In genomic region chr9:59989864-59990263, GRCm38 (mm10) we compare ENCODE assay signal across 9 mouse cellular contexts. TPM values are rescaled to one million over a fixed set of nuclear protein-coding genes. Genes with fewer than 3 reads are reported as not detected.
DNase-seq lines count a peak whose midpoint lies in the region; ATAC-seq lines count a peak whose summit lies in the region.
"Had no signal": no experiment of that assay in that cellular context is flagged by ENCODE, and none has a peak within 500 bp of the region (broad histone marks: within the 10 kb centered on the region; RNA-seq: fewer than 3 reads in every experiment).

No protein-coding gene starts in this region.

- H3K27me3 ChIP-seq in neural tube, embryonic 11.5 days (ENCODE audit: control insufficient read depth, insufficient read depth, low read length): no peaks in the 10 kb centered on the region

- no peaks in the 10 kb centered on the region for H3K9me3 ChIP-seq in neural tube, embryonic 11.5 days (ENCODE audit: control insufficient read depth, low read length)

- H3K4me1 ChIP-seq in neural tube, embryonic 11.5 days (ENCODE audit: control insufficient read depth, insufficient read depth, low read length): no peaks in the 10 kb centered on the region

- H3K9ac ChIP-seq in neural tube, embryonic 11.5 days (ENCODE audit: low read length): no peak overlapping the region

- DNase-seq in heart, postnatal 10 days: peak; percentile 66 to 81
- no peak for DNase-seq in heart, postnatal 25 days (ENCODE audit: low spot score)
- peak; percentile 61 for DNase-seq in ES-CJ7 (ENCODE audit: low read depth, low spot score)
- peak; percentile 34 for DNase-seq in brain, embryonic 18.5 days (ENCODE audit: low read depth, low spot score)
- peak; percentile 66 to 83 for DNase-seq in frontal cortex, postnatal 36 days (ENCODE audit: low spot score in 2 of 2)
- DNase-seq in layer of hippocampus, postnatal 36 days: peak; percentile 41 to 60
- peak; percentile 70 for DNase-seq in neural tube, embryonic 11.5 days (ENCODE audit: low spot score)
- DNase-seq in thymus, postnatal 4 days: peak; percentile 78

- H3K27ac ChIP-seq in neural tube, embryonic 11.5 days (ENCODE audit: low read depth, low read length): no peak overlapping the region

- intact Hi-C loops in heart, postnatal 10 days (cut with DNase I): loop anchor here (1.0 kb wide), 1 partner anchor 31 kb away; no protein-coding TSS in a partner anchor
- intact Hi-C loops in heart, postnatal 25 days (cut with DNase I): loop anchor here (10.0 kb wide), 1 partner anchor 245 kb away; no protein-coding TSS in a partner anchor

- no peak overlapping the region for H3K4me2 ChIP-seq in neural tube, embryonic 11.5 days (ENCODE audit: low read depth)

- no peaks in the 10 kb centered on the region for H3K36me3 ChIP-seq in neural tube, embryonic 11.5 days (ENCODE audit: control insufficient read depth, insufficient read depth, low read length)

- ATAC-seq in neural tube, embryonic 11.5 days (ENCODE audit: insufficient read depth, low FRiP score, low TSS enrichment): no peak

- 4% methylated on average over 1 of the region's 1 CpGs for WGBS in neural tube, embryonic 11.5 days

- no peak overlapping the region for H3K4me3 ChIP-seq in neural tube, embryonic 11.5 days (ENCODE audit: low read depth, low read length)

RNA-seq across cellular contexts. Expression of gene Nr2e3, which starts 29.4 kb away (rescaled TPM):
- not detected for total RNA-seq in heart, postnatal 10 days (2021)
- total RNA-seq in heart, postnatal 25 days (2021): not detected
- not detected for total RNA-seq in layer of hippocampus, postnatal 36 days (2021)
- not detected in 2 replicates for polyA plus RNA-seq in neural tube, embryonic 11.5 days (2014; fragmentation: Nextera tagmentation; extraction: Ambion mirVana)
- total RNA-seq: common myeloid progenitor, adult 5-6 weeks had no signal
